Mouse (Mus musculus) cerebral cortex, adult 2 months (tissue): Measurements from ENCODE around the gene Myt1l.

Source experiments
- WGBS: fragments of 180-500 bp; shearing (Covaris S2); methylation state at CpG from one replicate; pipeline ENCODE4 v1.1.7; 2018; 5-methylcytosine and 5-hydroxymethylcytosine counted together

The Myt1l gene

GRCm38 (mm10) chr12:29920298-29920697, 392.1 kb downstream of the Myt1l start:
- whole genome bisulfite sequencing: 44% methylated on average over 7 of the region's 7 CpGs

GRCm38 (mm10) chr12:29921481-29921880, 393.3 kb downstream of the Myt1l start:
- WGBS: 85% methylated on average over 11 of the region's 11 CpGs

DNA sequence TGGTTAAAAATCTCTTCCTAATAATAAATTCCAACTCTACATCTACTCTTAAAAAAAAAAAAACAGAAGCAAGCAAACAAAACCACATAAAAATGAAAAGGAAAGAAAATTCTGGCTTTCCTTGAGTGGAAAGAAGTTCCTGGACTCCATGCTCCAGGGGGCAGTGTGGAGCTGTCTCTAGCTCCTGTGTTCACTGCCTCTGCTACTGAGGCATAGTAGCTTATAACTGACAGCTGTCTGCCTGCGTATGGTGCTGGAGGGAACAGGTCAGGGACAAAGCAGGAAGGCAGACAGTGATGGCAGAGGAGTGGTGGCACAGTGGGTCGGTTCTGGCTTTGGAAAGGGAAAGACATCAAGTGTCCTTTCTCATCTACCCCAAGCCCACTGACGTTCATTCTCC, 398.7 kb downstream of the Myt1l start:
- WGBS: 30% methylated on average over 3 of the region's 3 CpGs

DNA sequence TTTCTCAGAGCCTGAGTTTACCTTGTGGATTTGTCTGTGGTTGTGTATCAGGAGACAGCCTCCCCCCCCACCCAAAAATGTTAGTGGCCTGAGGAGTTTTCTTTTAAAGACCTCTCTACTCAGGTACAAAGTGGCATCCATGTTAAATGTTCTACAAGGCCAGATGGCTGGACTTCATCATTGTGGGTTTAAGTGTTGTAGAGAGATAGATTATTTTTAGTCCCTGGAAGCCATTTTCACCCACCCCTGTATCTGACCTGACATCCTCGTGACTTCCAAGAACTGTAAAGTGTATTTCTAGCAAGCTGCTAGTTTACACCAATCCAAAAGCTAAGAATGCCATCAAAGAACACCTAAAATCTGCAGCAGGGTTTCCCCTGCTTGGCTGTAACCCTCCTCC, 402.4 kb downstream of the Myt1l start:
- 58% methylated on average over 1 of the region's 1 CpGs for WGBS

- 86% methylated on average over 1 of the region's 1 CpGs for WGBS
These were observed 404.8 kb downstream of the Myt1l start for GRCm38 (mm10) chr12:29932951-29933350.

- WGBS: 54% methylated on average over 2 of the region's 2 CpGs
These were observed 405.3 kb downstream of the Myt1l start for GRCm38 (mm10) chr12:29933501-29933900.

- 45% methylated on average over 8 of the region's 8 CpGs for WGBS
These were observed 406.0 kb downstream of the Myt1l start for GRCm38 (mm10) chr12:29934120-29934581.

GRCm38 (mm10) chr12:29937308-29937707, 409.1 kb downstream of the Myt1l start, which contains the start of gene Pxdn:
Gene Pxdn (plus strand): TSS chr12:29937608.
- WGBS: 38% methylated on average over 8 of the region's 8 CpGs

GRCm38 (mm10) chr12:29937851-29938375, 409.7 kb downstream of the Myt1l start:
- 1% methylated on average over 40 of the region's 49 CpGs for WGBS

GRCm38 (mm10) chr12:29938376-29939041, 410.3 kb downstream of the Myt1l start:
- under 1% methylated on average over 30 of the region's 40 CpGs for WGBS

- 37% methylated on average over 8 of the region's 8 CpGs for WGBS
These were observed 411.1 kb downstream of the Myt1l start for GRCm38 (mm10) chr12:29939261-29939671.

DNA sequence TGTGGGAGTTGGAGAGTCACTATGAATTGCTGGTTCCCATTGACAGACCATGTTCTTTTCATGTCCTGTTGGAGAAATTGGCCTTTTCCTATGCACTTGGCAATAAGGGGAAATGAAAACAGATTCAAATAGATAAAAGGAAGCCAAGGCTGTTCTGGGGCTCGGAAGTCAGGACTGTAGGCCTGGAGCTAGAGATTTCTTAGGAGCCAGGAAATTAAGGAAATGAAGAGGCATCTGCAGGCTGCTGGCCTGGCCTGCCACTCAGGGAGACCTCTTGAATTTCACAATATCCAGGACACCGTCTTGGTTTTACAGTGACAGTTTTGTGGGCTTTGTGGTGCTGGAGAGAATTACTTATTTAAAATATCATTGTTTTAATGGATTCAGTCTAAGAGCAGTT, 414.3 kb downstream of the Myt1l start:
- WGBS: 67% methylated on average over 2 of the region's 2 CpGs

DNA sequence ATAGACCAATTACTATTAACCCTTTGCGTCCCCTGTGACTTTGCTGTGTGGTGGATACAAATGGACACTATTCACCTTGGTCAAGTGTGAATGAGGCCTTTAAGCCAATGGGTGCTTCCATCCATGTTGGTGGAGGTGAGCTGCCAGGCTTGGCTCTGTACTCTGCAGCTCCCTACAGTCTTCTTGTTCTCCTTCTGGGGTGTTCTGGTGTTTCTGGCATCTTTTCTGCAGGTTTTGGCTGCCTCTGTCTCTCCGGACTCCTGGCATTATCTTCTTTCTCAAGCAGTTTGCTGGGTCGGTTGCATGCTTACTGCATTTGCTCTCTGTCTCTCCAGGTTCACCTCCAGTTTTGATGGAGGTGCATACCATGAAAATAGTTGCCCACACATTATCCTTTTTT, 416.5 kb downstream of the Myt1l start:
- 78% methylated on average over 3 of the region's 3 CpGs for WGBS

DNA sequence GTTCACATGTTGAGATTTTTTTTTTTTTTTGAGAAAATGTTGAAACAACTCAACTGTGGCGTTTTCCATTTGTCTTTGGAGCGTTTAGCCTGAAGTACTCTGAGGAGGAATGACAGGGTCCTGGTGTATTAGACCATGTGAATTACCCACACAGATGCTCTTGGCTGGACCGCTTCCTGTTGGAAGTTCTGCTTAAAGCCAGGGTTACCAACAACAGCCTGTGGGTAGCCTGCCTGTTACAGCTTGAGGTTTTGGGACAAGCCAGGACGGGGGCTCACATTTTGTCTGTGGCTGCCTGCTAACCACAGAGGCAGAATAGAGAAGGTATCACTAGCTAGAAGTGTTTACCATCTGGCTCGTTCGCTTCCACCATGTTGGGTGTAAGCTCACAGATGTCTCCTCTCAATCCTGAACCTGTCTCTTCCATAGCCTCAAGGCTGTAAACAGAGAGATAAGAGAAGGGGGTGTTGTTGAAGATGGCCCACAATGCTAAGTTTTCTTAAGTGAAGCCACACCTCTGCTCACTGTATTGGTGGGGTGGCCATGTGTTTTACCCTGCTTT, 417.1 kb downstream of the Myt1l start:
- WGBS: 61% methylated on average over 6 of the region's 6 CpGs

- 44% methylated on average over 6 of the region's 6 CpGs for WGBS
These were observed 422.9 kb downstream of the Myt1l start for GRCm38 (mm10) chr12:29951043-29951442.

GRCm38 (mm10) chr12:29951485-29951884, 423.3 kb downstream of the Myt1l start:
- 78% methylated on average over 5 of the region's 5 CpGs for WGBS

- 76% methylated on average over 6 of the region's 6 CpGs for WGBS
These were observed 423.9 kb downstream of the Myt1l start for GRCm38 (mm10) chr12:29952102-29952501.

- 52% methylated on average over 11 of the region's 11 CpGs for WGBS
These were observed 425.8 kb downstream of the Myt1l start for GRCm38 (mm10) chr12:29953999-29954398.

DNA sequence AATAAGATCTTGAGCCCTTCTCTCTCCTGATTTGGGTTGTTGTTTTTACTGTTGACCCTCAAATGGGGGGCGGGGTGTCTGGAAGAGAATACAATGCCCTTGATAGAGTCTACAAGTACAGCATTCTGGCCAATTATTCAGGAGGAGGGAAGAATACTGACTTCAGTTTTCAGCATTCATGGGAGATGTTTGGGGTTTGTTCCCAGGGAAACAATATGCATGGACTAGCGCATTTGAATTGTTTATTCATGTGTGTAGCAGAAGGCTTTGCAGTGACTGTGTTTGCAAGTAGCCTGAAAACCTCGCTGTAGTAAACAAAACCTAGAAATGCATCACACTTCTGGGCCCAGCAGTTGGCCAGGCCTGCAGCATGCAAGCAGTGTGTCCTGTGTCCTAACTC, 426.3 kb downstream of the Myt1l start:
- 54% methylated on average over 3 of the region's 3 CpGs for WGBS

DNA sequence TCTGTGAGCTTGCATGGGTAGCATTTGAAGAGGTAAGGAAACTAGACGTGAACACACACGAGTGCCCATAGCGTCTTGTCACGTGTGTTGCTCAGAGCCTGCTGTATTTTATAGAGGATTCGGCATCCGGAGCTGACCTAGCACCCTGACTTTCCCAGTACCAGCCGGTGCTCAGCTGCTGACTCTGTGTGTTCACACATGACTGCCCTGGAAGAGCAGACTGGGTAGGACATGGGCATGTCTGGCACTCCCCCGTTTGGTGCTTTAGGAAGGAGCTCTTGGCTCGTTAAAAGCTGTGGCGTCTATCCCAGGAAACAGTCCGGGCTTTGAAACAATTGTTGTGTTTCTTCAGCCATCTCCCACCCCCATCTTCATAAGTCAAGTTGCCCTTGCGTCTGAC, 428.8 kb downstream of the Myt1l start:
- WGBS: 53% methylated on average over 12 of the region's 12 CpGs

GRCm38 (mm10) chr12:29958637-29959036, 430.5 kb downstream of the Myt1l start:
- WGBS: 91% methylated on average over 5 of the region's 5 CpGs

DNA sequence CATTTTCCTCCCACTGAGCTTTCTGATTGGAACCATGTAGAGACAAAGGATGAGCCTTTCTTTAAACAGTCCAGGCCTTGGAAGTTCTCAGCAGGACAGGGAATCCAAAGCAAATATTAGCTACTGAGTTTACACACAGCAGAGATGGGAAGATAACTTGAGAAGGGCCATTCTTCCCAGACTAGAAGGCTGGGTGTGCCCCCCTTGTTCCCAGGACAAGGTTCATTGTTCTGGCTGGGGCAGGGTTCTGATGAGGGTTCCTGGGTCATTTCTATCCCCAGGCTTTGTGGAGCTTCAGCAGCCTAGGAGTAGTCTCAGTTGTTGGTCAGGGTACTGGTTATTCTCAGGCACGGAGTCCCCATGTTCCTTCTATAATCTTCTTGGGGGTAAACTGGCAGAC, 432.9 kb downstream of the Myt1l start:
- 89% methylated on average over 1 of the region's 1 CpGs for WGBS

DNA sequence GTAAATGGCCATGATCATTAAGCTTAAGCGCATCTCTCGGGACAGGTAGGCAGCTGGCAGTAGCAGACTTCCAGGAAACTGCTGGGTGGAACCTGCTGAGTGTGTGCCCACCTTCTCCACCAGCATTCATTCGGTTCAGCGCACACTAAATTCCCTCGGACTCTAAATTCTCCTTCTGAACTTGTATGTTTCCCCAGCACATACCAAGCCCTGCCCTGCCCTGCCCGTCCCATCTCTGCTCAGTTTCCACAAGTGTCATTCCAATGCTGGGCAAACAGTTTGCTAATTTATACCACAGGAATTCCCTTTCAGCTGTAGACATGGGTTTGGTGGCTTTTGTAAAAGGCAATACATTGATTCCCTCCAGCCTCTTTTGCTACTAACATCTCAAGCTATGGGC, 436.8 kb downstream of the Myt1l start:
- 92% methylated on average over 6 of the region's 6 CpGs for WGBS
